Mouse (Mus musculus) brain, adult 10 weeks (tissue): ENCODE measurements around the gene Rnf220. TPM values are rescaled to one million over a fixed set of nuclear protein-coding genes. Genes with fewer than 3 reads are reported as not detected.

Experiments used
- polyA plus RNA-seq: library from polyadenylated mRNA; stranded (reverse); fragments of 350-450 nt; fragmentation: Illumina TruSeq; extraction: RNeasy Lipid Tissue Mini Kit (QIAGEN cat#74804); gene quantifications from one replicate; pipeline ENCODE4 v1.2.3, GENCODE M21; 2015; ENCODE audit warnings: low read depth, low replicate concordance

The Rnf220 gene
- 181 TPM for polyA plus RNA-seq

GRCm38 (mm10) chr4:117496482-117497165 is at the start of gene Rnf220:
Gene Rnf220 (minus strand): TSS chr4:117497052.

DNA sequence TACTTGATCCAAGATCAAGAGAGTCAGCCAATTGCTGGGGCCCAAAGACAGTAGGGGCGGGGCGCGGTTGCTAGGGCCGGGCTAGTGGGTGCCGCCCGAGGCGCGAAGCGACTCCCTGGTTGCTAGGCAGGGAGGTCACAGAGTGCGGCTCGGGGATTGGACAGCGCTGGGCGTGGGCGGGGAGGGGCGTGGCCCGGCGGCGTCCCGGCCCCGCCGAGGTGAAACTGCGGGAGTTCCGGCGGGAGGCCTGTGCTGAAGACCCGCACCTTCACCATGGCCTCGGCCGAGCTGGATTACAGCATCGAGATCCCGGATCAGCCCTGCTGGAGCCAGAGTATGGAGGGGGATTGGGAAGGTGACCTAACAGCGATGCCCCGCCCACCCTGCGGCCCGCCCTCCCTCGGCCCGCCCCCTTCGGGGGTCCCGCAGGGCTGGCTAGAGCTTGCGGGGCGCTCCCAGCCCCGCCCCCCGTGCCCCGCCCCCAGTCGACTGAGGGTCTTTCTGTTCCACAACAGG is 245.0 kb downstream of the Rnf220 start, which contains the start of the genes Tmem53 and Armh1:
Tmem53 (plus strand) TSS at position 151 of the 516 bp plus-strand sequence.
Armh1 (minus strand) TSS at position 325 of the 516 bp plus-strand sequence.

Other genes with a start within 250 kb of the Rnf220 start
- gene Tmem53, start 245.1 kb downstream of the Rnf220 start, polyA plus RNA-seq, result 6.9 TPM
- 0.76 TPM for gene Armh1, start 244.9 kb downstream of the Rnf220 start, polyA plus RNA-seq
- 142 TPM for gene Eri3, start 53.3 kb upstream of the Rnf220 start, polyA plus RNA-seq
- 37.4 TPM for gene Dmap1, start 185.2 kb upstream of the Rnf220 start, polyA plus RNA-seq
- gene Gm12845, start 227.4 kb upstream of the Rnf220 start, polyA plus RNA-seq, result not detected